Mouse (Mus musculus): Measurements from ENCODE around the gene Lrrc8e.

- TF ChIP-seq POLR2A (IDR thresholded peaks at IDR 0.05; ENCODE audit: borderline replicate concordance, extremely low read depth, low read depth, low read length) (no peak), CTCF (IDR thresholded peaks at IDR 0.05; ENCODE audit: insufficient read depth, low read length) (no peak)
Measured at GRCm38 (mm10) chr8:4239193-4239890, 12.7 kb downstream of the Lrrc8e start.
